Mouse (Mus musculus) midbrain, embryonic 14.5 days (tissue): ENCODE data around the gene Ppil6. TPM values are rescaled to one million over a fixed set of nuclear protein-coding genes. Genes with fewer than 3 reads are reported as not detected.
"Not testable (repeated sequence)": the region's sequence is repeated elsewhere in the genome, so short reads cannot be mapped to it uniquely, and the experiment has no call there.

Experiments used
- ATAC-seq: fragments of 200-750 bp; cut with Nextera tagmentation; 2 replicates; pipeline ENCODE4 v1.8.0; 2017; ENCODE audit warnings: moderate number of reproducible peaks, moderate library complexity; ENCODE audit not compliant: low FRiP score, low TSS enrichment
- DNase-seq: peaks from one replicate; pipeline ENCODE4 v3.0.0-alpha.2; 2015
- H3K27ac ChIP-seq: fragments of 300-500 bp; sonication (generic); replicated peaks from 2 replicates; pipeline ENCODE4 v1.5.1; 2014; ENCODE audit warnings: mild to moderate bottlenecking, low read depth, low read length, moderate library complexity
- H3K27me3 ChIP-seq: fragments of 300-500 bp; sonication (generic); 2 replicates; pipeline ENCODE4 v1.6.1; 2014; ENCODE audit warnings: low read length, control low read depth, mixed read lengths; ENCODE audit not compliant: control insufficient read depth, insufficient read depth
- H3K36me3 ChIP-seq: fragments of 300-500 bp; sonication (generic); 2 replicates; pipeline ENCODE4 v1.6.1; 2014; ENCODE audit warnings: low read length, control low read depth; ENCODE audit not compliant: control insufficient read depth, insufficient read depth
- H3K4me1 ChIP-seq: fragments of 300-500 bp; sonication (generic); 2 replicates; pipeline ENCODE4 v1.6.1; 2014; ENCODE audit warnings: mild to moderate bottlenecking, antibody characterized with exemption, low read length, control low read depth; ENCODE audit not compliant: control insufficient read depth, insufficient read depth
- H3K4me2 ChIP-seq: fragments of 300-500 bp; sonication (generic); 2 replicates; pipeline ENCODE4 v1.6.1; 2014; ENCODE audit warnings: mild to moderate bottlenecking, low read length, moderate library complexity
- H3K4me3 ChIP-seq: fragments of 300-500 bp; sonication (generic); replicated peaks from 2 replicates; pipeline ENCODE4 v1.5.1; 2014; ENCODE audit warnings: low read depth, low read length
- H3K9ac ChIP-seq: fragments of 300-500 bp; sonication (generic); replicated peaks from 2 replicates; pipeline ENCODE4 v1.6.1; 2014; ENCODE audit warnings: mild to moderate bottlenecking, low read length, moderate library complexity
- H3K9me3 ChIP-seq: fragments of 300-500 bp; sonication (generic); 2 replicates; pipeline ENCODE4 v1.6.1; 2016; ENCODE audit warnings: low read length, control low read depth, mixed read lengths; ENCODE audit not compliant: control insufficient read depth
- WGBS: fragments of 180-500 bp; shearing (Covaris S2); extraction: QIAGEN DNeasy Blood & Tissue Kit; methylation state at CpG from one replicate; pipeline ENCODE4 v1.1.7; 2014; 5-methylcytosine and 5-hydroxymethylcytosine counted together
- polyA plus RNA-seq: library from polyadenylated mRNA; unstranded; fragments of >200 nt; fragmentation: Nextera tagmentation; extraction: Ambion mirVana; gene quantifications from 2 replicates; pipeline ENCODE4 v1.2.1, GENCODE M21; 2014

The Ppil6 gene
- polyA plus RNA-seq, 1 experiment from 2014 or later: 1.3 TPM

DNA sequence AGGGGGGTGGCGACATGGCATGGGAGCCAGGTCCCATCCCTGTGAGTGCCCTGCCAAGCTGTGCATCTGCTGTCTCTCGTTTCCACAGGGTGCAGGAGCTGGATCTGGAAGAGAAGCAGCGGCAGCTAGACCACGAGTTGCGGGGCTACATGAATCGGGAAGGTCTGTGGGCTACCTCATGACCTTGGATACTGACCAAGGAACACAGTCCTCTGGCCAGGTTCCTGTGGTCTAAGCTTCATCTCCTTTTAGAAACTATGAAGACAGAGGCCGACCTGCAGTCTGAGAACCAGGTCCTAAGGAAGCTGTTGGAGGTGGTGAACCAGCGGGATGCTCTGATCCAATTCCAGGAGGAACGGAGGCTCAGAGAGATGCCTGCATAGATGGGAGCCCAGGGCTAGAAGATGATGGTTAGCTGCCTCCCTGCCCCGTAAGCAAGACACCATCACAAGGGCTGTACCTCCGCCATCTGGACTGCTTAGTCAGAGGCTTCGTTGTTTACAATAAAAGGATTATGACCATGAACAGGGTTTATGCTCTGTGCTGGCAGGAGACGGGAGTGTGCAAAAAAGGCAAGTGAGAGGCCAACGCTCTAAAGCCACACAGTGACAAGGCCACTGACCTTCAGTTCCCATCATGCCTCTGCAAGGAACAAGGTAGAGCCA, 3.6 kb upstream of the Ppil6 start:
- DNase-seq: no peak
- Histone ChIP-seq H3K4me2 (no peak overlapping the region), H3K27ac (no peak overlapping the region), H3K9ac (no peak overlapping the region), H3K36me3 (peaks cover 46% of the 10 kb centered on the region), H3K4me3 (no peak overlapping the region), H3K27me3 (no peaks in the 10 kb centered on the region), H3K9me3 (no peaks in the 10 kb centered on the region), H3K4me1 (peaks cover 17% of the 10 kb centered on the region)
- no peak for ATAC-seq
- WGBS: 60% methylated on average over 14 of the region's 14 CpGs

DNA sequence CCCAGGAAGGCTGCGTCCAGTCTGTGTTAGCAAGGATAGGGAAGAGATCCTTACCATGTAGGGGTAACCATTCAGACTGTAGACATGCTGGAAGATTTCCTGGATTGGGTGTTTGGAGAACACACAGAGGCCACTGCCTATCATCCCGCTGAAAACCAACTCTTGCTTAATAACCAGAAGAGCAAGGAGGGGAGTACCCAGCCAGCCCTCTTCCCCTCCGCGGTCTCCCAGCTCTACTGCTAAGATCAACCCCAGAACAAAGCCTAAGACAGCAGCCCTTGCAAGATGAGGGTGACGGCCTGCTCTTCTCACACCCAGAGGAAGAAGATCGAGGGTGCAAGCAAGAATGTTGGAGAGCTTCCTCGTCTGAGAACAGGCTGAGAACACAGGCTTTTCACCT, 1.4 kb upstream of the Ppil6 start:
- Histone ChIP-seq H3K9ac (no peak overlapping the region), H3K36me3 (peaks cover 27% of the 10 kb centered on the region), H3K4me3 (peak overlapping the region; percentile 52), H3K4me1 (peaks cover 17% of the 10 kb centered on the region), H3K27ac (no peak overlapping the region), H3K4me2 (peak overlapping the region; percentile 93), H3K9me3 (no peaks in the 10 kb centered on the region), H3K27me3 (no peaks in the 10 kb centered on the region)
- WGBS: 38% methylated on average over 7 of the region's 7 CpGs
- ATAC-seq: no peak
- DNase-seq: no peak

DNA sequence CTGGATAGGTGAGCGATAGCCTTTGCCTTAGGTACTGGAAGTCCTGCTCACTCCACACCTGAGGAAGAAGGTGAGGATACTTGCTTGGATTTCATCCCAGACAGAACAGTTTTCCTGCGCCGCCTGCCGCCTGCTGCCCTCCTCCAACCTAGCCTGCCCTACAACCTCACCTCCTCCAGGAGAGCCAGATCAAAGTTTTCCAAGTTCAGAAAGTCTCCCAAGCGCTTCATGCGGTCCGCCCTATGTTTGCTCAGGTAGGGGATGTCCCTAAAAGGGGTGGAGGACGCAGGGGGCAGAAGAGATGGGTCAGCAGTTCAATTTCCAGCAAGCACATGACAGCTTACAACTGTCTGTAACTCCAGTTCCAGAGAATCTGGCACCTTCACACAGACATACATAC, 945 bp upstream of the Ppil6 start:
- ATAC-seq (no peak), DNase-seq (no peak)
- Histone ChIP-seq H3K9ac (peak overlapping the region; percentile 69; the same call in 1 of the 2 replicates), H3K27me3 (no peaks in the 10 kb centered on the region), H3K36me3 (peaks cover 27% of the 10 kb centered on the region), H3K27ac (no peak overlapping the region), H3K9me3 (no peaks in the 10 kb centered on the region), H3K4me3 (peak overlapping the region; percentile 52), H3K4me2 (peak overlapping the region; percentile 93), H3K4me1 (peaks cover 17% of the 10 kb centered on the region)
- WGBS: 37% methylated on average over 8 of the region's 8 CpGs

DNA sequence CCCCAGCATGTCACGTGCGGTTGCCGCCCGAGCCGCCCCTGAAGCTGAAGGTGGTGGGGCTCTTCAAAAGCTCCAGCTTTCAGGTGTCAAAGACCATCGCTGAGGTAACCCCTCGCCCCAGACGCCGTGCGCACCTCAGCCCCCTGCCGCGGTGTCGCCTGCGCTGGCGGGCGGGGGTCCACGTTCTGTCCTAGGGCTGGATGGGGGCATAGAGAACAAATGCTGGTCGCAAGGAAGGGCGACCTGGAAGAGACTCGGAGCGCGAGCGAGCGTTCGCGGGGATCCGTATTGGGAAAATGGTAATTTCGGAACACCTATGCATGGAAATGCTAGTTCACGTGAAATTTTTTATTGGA, 257 bp downstream of the Ppil6 start:
- DNase-seq (no peak), ATAC-seq (no peak; the same call in 1 of the 2 replicates)
- H3K4me1 ChIP-seq: peaks cover 17% of the 10 kb centered on the region
- H3K4me3 ChIP-seq: peak overlapping the region; percentile 52
- under 1% methylated on average over 29 of the region's 29 CpGs for WGBS
- peak overlapping the region; percentile 93 for H3K4me2 ChIP-seq
- H3K9ac ChIP-seq: peak overlapping the region; percentile 69
- H3K9me3 ChIP-seq: no peaks in the 10 kb centered on the region
- no peak overlapping the region for H3K27ac ChIP-seq
- H3K36me3 ChIP-seq: peaks cover 16% of the 10 kb centered on the region; the same call in 1 of the 2 replicates
- H3K27me3 ChIP-seq: no peaks in the 10 kb centered on the region

DNA sequence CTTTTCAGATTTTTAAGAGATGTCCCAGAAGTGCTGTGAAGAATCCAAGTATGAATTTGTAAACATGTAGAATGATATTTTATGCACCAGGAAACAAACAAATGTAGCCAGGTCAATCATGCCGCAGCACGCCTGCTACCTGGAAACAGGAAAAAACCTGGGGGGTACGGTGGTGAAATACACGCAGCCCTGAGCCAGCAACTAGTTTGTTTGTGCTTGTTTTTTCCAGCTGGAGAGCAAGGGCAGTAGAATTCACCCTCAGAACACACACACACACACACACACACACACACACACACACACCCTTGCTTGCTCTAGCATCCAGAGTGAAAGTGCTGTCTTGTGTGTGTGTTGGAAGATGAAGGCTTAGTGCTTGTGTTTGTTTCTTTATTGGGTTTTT, 872 bp downstream of the Ppil6 start:
- 54% methylated on average over 4 of the region's 4 CpGs for WGBS
- Histone ChIP-seq H3K4me2 (peak overlapping the region; percentile 93), H3K9me3 (no peaks in the 10 kb centered on the region), H3K9ac (no peak overlapping the region), H3K27me3 (no peaks in the 10 kb centered on the region), H3K36me3 (peaks cover 10% of the 10 kb centered on the region; the same call in 1 of the 2 replicates), H3K4me1 (peaks cover 17% of the 10 kb centered on the region), H3K4me3 (no peak overlapping the region; the same call in 1 of the 2 replicates), H3K27ac (no peak overlapping the region)
- ATAC-seq: no peak
- no peak for DNase-seq

DNA sequence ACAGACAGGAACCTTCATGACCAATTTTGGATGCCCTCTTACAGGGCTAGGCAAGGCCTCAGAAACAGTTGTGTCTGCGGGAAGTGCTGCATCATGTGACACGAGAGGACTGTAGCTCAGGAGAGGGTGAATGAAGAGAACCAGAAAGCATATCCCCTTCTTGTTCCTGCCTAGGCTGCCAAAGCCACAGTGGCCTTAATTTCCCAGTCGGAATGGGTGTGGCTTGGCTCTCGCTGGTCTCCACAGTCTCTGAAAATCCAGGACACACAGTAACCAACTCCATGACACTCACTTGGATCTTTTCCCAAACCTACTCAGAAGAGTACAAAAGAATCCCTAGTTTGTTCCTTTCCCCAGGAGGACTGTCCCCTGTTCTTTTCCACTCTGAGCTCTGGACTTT, 10.7 kb downstream of the Ppil6 start:
- H3K9ac ChIP-seq: no peak overlapping the region
- WGBS: 65% methylated on average over 4 of the region's 4 CpGs
- no peaks in the 10 kb centered on the region for H3K4me1 ChIP-seq
- no peaks in the 10 kb centered on the region for H3K36me3 ChIP-seq
- H3K27ac ChIP-seq: no peak overlapping the region
- no peaks in the 10 kb centered on the region for H3K9me3 ChIP-seq
- no peak overlapping the region for H3K4me3 ChIP-seq
- H3K27me3 ChIP-seq: no peaks in the 10 kb centered on the region
- no peak for ATAC-seq
- H3K4me2 ChIP-seq: no peak overlapping the region
- peak; percentile 44 for DNase-seq

DNA sequence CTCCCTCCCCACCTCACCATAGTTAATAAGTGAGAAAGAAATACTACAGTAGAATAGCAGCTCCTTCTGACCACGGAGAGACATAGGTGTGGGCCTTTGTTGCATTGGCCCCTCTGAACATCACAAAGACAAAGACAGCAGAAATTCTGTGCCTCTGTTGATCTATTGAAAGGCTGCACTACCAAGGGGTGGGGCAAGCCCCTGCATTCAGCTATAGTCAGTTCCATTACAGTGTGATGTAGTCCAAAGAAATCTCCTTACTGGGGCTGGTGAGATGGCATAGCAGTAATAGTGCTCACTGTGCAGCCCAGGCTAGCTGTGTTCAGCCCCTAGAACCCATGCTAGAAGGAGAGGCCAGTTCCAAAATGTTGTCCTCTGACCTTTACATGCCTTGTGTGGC, 14.8 kb downstream of the Ppil6 start:
- no peaks in the 10 kb centered on the region for H3K9me3 ChIP-seq
- ATAC-seq (no peak), DNase-seq (no peak)
- H3K27ac ChIP-seq: no peak overlapping the region
- H3K9ac ChIP-seq: 0 out of 2 replicates have a peak overlapping the region, but pooled peaks have one; percentile 9
- WGBS: 86% methylated on average over 1 of the region's 1 CpGs
- no peaks in the 10 kb centered on the region for H3K27me3 ChIP-seq
- no peaks in the 10 kb centered on the region for H3K4me1 ChIP-seq
- H3K4me3 ChIP-seq: no peak overlapping the region
- no peak overlapping the region for H3K4me2 ChIP-seq
- H3K36me3 ChIP-seq: no peaks in the 10 kb centered on the region

DNA sequence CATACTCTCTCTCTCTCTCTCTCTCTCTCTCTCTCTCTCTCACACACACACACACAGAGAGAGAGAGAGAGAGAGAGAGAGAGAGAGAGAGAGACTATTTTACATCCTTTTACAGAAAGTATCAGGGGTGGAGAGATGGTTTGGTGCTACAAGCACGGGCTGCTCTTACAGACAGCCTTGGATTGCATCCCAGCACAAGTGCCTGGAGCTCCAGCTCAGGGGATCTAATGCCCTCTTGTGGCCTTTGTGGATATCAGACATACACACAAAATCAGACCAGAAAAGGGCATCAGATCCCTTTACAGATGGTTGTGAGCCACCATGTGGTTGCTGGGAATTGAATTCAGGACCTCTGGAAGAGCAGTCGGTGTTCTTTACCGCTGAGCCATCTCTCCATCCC, 15.2 kb downstream of the Ppil6 start:
- H3K4me2 ChIP-seq, H3K27me3 ChIP-seq, H3K36me3 ChIP-seq, ATAC-seq, H3K4me1 ChIP-seq, H3K9ac ChIP-seq, H3K4me3 ChIP-seq, H3K27ac ChIP-seq, H3K9me3 ChIP-seq: not testable (repeated sequence)
- WGBS: 3% methylated on average over 3 of the region's 3 CpGs
- DNase-seq: peak; percentile 91

DNA sequence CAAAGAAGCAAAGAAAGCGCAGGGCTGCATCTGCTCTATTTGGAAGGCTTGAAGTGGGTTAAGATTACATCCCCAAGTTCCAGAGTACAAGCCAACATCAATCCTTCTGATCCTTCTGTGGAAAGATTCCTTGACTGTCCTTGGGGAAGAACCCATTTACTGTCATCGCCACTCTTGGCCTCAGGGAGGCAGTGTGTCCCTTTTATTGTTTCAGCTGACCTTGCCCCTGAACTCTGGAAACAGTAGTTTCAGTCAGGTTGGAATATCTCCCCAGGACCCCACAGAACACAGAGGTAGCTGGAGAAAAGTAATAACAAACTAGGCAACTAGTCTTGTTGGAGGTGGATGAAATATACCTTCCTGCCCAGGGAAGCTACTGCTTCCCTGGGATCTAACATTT, 18.9 kb downstream of the Ppil6 start:
- Histone ChIP-seq H3K4me1 (no peaks in the 10 kb centered on the region), H3K36me3 (no peaks in the 10 kb centered on the region), H3K4me2 (no peak overlapping the region), H3K27me3 (no peaks in the 10 kb centered on the region), H3K9me3 (no peaks in the 10 kb centered on the region), H3K4me3 (no peak overlapping the region), H3K27ac (no peak overlapping the region), H3K9ac (no peak overlapping the region)
- ATAC-seq (no peak), DNase-seq (no peak)
- WGBS: 33% methylated on average over 2 of the region's 2 CpGs
